Mouse (Mus musculus): Measurements from ENCODE around the gene Dnajc17.

The Dnajc17 gene

DNA sequence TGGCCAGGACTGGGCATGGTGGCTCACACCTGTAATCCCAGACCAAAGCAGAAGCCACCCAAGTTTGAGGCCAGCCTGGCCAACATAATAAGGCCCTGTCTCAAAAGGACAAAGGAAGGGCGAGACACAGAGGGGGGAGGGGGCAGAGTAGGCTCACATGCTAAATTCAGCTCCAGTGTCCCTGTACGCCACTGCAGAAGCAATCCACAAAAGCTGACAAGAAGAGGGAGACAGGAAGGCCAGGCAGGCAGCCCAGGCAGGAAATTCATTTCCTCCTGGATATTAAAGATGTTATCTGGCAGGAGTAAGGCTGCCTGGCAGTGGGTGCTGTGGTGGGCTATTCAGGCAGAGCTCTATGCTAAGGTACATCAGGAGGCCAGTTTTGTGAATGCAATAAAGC, 47.3 kb downstream of the Dnajc17 start:
- DNase-seq (ENCODE audit: low spot score), result no peak

DNA sequence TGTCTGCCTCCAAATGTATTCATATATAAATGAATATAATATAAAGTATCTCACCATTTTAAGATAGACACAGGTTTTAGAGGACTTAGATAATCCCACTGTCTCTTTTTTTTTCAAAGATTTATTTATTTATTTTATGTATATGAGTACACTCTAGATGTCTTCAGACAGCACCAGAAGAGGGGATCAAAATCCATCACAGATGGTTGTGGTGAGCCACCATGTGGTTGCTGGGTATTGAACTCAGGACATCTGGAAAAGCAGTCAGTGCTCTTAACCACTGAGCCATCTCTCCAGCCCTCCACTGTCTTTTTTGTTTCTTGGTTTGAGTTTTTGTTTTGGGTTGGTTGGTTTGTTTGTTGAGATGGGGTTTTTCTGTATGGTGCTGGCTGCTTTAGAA, 50.8 kb downstream of the Dnajc17 start:
- no peak for DNase-seq (ENCODE audit: low spot score)

DNA sequence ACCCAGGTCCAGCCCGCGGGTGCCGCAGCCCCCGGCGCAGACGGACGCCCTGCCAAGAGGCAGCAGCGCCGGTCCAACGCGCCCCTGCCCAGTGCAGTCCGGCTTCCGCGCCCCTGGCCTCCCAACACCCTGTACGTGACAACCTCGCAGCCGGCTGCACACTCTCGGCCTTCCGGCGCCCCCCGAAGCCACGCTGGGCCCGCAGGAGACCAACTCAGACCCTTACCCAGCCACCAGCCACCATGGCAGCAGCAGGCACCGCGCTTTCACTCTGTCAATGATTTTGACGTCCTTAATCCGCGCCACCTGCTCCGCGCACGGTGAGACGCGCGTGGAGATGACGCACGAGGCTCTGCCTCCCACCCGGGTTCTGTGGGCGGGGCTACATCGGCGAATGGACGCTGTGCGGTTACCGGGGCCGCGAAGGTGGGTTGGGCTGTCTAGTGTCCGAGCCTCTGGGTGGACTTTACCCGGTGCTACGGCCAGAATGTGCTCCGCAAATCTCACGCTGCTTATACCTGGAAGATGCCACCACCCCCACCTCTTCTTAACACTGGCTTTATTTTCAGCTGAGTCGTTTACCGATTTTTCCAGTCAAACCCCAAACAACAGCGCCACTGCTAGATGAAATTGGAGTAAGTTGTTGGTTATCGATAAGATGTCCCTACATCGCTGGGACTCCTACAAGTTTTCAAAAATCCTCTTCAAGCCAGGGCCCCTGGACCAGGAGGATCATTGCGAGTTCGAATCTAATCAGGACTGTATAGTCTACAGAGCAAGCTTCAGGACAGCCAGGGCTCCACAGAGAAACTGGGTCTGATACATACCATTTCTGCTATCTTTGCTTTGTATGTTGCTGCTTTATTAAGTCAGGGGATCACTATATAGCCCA, 51.7 kb downstream of the Dnajc17 start, which contains the start of gene Rmdn3:
Rmdn3 (minus strand) TSS at position 354 of the 892 bp plus-strand sequence.
- DNase-seq (ENCODE audit: low spot score), result peak; percentile 95

DNA sequence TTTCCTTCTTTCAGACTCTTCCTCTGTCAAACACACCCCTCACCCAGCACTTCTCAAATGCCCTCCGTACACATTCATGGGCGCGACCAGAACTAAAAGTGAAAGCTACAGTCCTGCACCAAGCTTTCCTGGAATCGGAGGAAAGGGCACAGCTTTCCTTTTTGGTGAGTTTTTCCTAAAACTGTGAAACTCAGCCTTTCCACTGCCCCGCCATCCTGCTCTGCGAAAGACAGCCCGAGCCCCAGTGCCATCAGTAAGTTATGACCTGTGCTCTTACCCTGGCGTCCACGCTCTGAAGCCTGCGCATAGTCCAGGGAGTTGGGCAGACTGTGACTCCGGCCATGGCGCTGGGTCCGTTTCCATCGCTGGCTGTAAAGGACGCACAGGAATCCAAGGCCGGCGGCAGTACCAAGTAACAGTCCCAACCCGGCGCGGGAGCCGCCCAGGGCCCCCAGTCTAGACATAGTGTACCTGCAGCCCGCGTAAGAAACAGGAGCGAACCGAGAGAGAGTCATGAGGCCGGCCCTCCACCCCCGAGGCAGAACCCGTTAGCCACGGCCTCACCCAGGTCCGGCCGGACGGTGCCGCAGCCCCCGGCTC, 52.4 kb downstream of the Dnajc17 start:
- peak; percentile 50 for DNase-seq (ENCODE audit: low spot score)

DNA sequence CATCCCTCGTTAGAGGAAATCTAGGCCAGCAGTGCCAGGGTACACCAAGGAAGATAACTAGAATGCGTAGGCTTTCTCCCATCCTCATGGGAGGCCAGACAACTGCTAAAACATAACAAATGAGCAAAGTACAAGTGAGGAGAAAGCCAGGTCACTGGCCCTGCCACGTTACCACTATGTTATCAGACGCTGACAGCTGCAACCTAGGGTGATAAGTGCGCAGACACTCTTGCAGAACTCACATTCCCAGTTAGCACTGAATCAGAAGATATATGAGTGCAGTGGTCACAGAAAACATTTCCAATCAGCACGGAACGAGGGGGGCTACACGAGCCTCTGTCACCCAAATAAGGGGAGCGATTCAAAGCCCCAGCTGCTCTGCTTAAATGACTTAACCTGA, 53.2 kb downstream of the Dnajc17 start:
- no peak for DNase-seq (ENCODE audit: low spot score)

DNA sequence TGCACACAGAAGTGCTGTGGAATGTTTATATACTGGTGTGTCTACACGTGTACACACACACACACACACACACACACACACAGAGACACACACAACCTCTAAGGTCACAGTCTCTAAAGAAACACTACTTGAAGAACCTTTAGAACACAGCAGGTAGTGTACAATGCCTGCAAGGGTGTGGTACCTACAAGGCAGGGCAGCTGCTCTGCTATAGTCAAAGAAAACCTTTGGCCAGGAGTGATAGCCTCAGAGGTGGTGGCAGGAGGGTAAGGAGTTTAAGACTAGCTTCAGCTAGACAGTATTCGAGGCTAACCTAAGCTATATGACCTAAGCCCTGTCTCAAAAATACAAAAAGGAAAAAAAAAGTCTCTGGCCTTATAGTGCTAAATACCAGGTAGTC, 53.9 kb downstream of the Dnajc17 start:
- DNase-seq (ENCODE audit: low spot score), result no peak

DNA sequence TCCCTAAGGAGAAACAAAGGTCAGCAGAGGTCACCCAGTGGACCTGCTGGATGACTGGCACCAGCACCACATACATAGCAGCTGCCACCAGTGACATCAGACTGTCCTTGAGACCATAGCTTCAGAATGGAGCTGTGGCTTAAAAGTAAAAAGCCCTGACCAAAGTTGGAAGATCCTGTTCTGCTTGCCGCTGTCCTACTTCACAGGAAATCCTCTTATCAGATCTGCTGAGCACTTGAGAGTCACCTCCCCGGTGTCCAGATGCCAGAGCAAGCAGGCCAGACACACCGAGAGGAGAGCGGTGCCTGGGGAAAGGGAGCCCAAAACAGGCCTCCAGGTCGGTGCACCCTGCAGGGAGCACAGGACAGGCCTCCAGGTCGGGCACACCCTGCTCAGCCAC, 56.3 kb downstream of the Dnajc17 start:
- no peak for DNase-seq (ENCODE audit: low spot score)

DNA sequence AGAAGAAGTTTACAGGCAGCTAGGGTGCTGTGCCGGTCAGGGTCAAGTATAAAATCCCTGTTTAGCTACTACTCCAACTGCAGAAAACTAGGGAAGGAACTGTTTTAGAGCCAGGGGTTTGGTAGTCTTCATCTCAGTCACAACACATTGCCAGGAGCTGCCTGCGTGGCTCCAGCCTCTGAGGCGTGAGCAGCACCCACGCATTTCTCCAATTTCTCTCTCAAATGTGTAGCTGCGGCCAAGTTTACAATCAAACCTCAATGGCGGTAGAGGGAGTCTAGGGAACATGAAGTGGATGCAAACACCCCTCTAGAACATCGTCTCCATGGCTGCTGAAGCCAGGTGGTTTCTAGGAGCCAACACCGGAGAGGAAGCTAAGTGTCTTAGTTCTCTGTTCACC, 60.8 kb downstream of the Dnajc17 start:
- no peak for DNase-seq (ENCODE audit: low spot score)

DNA sequence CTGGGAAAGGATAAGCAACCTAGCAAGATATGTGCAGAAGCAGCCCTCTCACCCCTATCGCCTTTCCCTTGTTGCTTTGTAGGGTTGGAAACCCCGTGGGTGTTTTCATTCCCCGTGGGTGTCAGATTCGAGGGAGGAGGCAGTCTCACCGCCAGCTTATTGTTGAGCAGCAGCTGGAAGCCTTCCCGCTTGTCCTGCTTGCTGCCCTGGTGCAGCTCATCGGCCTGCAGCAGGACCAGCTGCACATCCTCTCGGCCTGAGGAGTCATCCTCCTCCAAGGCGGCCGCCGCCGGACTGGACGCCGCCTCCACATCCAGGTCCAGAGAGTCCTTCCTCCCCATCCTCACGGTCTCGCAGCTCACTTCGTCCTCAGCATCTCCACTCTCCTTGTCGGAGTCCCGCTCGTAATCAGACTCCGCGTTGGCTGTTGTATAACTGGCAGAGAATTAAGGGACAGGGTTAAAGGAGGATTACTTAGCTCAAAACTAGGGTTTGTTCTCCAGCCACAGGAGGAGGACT, 61.4 kb downstream of the Dnajc17 start:
- no peak for DNase-seq (ENCODE audit: low spot score)

DNA sequence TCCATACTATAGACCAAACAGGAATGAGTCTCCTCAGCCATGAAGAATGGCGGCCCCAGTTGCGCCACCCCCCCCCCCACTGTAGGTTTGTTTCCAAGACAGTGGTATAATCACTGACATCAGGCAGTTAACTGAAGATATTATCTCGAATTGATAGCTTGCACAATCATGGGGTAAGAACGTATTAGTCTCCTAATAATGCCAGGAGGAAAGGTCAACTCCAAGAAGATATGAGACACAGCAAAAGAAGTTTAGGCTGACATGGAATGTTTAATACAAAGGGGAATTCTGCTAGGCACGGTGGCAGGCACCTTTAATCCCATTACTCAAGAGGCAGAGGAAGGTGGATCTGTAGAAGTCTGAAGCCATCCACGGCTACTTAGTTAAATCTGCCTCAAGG, 62.2 kb downstream of the Dnajc17 start:
- no peak for DNase-seq (ENCODE audit: low spot score)

DNA sequence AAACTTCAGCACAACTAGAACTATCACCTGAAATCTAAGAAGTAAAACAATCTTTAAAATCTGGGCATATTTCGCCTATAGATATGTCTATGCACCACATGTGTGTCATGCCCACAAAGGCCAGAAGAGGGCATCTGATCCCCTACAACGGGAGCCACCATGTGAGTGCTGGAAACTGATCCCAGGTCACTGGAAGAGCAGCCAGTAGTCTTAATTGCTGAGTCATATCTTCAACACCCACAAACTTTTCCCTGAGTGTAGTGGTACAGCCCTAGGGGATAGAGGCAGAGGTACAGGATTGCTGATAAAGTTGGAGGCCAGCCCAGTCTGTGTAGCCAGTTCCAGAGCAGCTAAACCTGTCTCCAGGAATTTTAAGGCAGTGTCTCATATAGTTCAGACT, 63.4 kb downstream of the Dnajc17 start:
- peak; percentile 19 for DNase-seq (ENCODE audit: low spot score)

DNA sequence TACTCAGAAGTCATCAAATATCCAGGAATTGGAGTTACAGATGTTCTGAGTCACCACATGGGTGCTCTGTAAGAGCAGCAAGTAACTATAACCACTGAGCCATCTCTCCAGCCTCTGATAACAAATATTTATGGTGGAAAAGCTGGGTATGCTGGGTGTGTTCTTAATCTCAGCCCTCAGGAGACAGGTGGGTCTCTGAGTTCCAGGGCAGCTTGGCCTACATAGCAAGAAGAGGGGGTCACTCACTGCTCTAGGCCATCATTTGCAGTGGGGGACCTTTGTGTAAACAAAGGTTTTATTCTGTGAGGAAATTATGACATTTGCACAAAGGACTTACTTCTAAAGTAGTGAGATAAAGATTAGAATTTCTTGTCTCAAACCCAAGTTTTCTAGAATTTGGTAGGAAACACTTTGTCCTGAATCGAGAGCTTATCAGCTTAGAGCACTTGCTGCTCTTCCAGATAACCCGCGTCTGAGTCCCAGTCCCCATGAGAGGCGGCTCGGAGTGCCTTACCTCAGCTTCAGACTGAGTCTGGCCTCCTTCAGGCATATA, 72.2 kb downstream of the Dnajc17 start:
- no peak for DNase-seq (ENCODE audit: low spot score)

Data from adipocyte (in vitro differentiated cells).